19 mouse cellular contexts compared by ENCODE assay signal in genomic region chr10:126121626-126122025, GRCm38 (mm10).
DNase-seq lines count a peak whose midpoint lies in the region; ATAC-seq and TF ChIP-seq lines count a peak whose summit lies in the region.
"Had no signal": no experiment of that assay in that cellular context is flagged by ENCODE, and none has a peak within 500 bp of the region (broad histone marks: within the 10 kb centered on the region; RNA-seq: fewer than 3 reads in every experiment).

No protein-coding gene starts in this region.

- no peak overlapping the region for H3K27ac ChIP-seq in kidney, postnatal 0 days
- H3K27ac ChIP-seq in kidney, adult 2 months (ENCODE audit: insufficient read depth, low read depth, low read length) = no peak overlapping the region
- peak overlapping the region; percentile 57; the same call in 1 of the 2 replicates for H3K27ac ChIP-seq in limb, embryonic 10.5 days
- H3K27ac ChIP-seq in limb, embryonic 12.5 days = peak overlapping the region; percentile 64; the same call in 1 of the 2 replicates
- H3K27ac ChIP-seq: embryonic facial prominence, embryonic 10.5 days; embryonic facial prominence, embryonic 12.5 days; forebrain, embryonic 13.5 days; forebrain, embryonic 15.5 days had no signal

- TF ChIP-seq POLR2A in kidney, adult 2 months (IDR thresholded peaks at IDR 0.05; ENCODE audit: low read depth, low read length) = no peak

- H3K4me2 ChIP-seq in kidney, postnatal 0 days (ENCODE audit: low read length) = no peak overlapping the region
- H3K4me2 ChIP-seq in limb, embryonic 12.5 days = no peak overlapping the region
- H3K4me2 ChIP-seq: embryonic facial prominence, embryonic 12.5 days; forebrain, embryonic 13.5 days; forebrain, embryonic 15.5 days had no signal

- no peaks in the 10 kb centered on the region for H3K36me3 ChIP-seq in kidney, postnatal 0 days (ENCODE audit: insufficient read depth, low read length)
- H3K36me3 ChIP-seq in kidney, adult 2 months (ENCODE audit: control insufficient read depth, insufficient read depth, low read length) = no peaks in the 10 kb centered on the region
- H3K36me3 ChIP-seq in limb, embryonic 10.5 days = no peaks in the 10 kb centered on the region
- no peaks in the 10 kb centered on the region for H3K36me3 ChIP-seq in limb, embryonic 12.5 days
- H3K36me3 ChIP-seq: embryonic facial prominence, embryonic 10.5 days; embryonic facial prominence, embryonic 12.5 days; forebrain, embryonic 15.5 days had no signal

- ATAC-seq in kidney, postnatal 0 days (replicated peaks; ENCODE audit: low FRiP score, low read depth) = no peak
- ATAC-seq in limb, embryonic 12.5 days (ENCODE audit: insufficient number of reproducible peaks, insufficient read depth, low FRiP score, low TSS enrichment, low read depth) = no peak
- ATAC-seq: forebrain, embryonic 13.5 days; forebrain, embryonic 15.5 days had no signal

- H3K9ac ChIP-seq in kidney, postnatal 0 days (ENCODE audit: low read depth, low read length) = no peak overlapping the region
- H3K9ac ChIP-seq in limb, embryonic 12.5 days (replicated peaks) = no peak overlapping the region
- H3K9ac ChIP-seq: embryonic facial prominence, embryonic 12.5 days; forebrain, embryonic 13.5 days; forebrain, embryonic 15.5 days had no signal

- TF ChIP-seq CTCF in kidney, postnatal 0 days (IDR thresholded peaks at IDR 0.05; ENCODE audit: low read depth) = no peak
- no peak for TF ChIP-seq CTCF in kidney, adult 2 months (conservative IDR thresholded peaks at IDR 0.05; ENCODE audit: insufficient read depth, insufficient read length, low read depth, low read length)

- H3K27me3 ChIP-seq in kidney, postnatal 0 days (ENCODE audit: insufficient read depth, low read length) = no peaks in the 10 kb centered on the region
- no peaks in the 10 kb centered on the region for H3K27me3 ChIP-seq in kidney, adult 2 months (replicated peaks; ENCODE audit: control insufficient read depth, insufficient read depth, low read length)
- no peaks in the 10 kb centered on the region for H3K27me3 ChIP-seq in limb, embryonic 10.5 days (ENCODE audit: low read depth, poor library complexity, severe bottlenecking)
- H3K27me3 ChIP-seq in limb, embryonic 12.5 days = no peaks in the 10 kb centered on the region
- H3K27me3 ChIP-seq: embryonic facial prominence, embryonic 12.5 days; forebrain, embryonic 13.5 days; forebrain, embryonic 15.5 days had no signal

- WGBS in kidney, postnatal 0 days = 35% methylated on average over 10 of the region's 10 CpGs
- WGBS in kidney, adult 2 months = 45% methylated on average over 10 of the region's 10 CpGs
- 72% methylated on average over 10 of the region's 10 CpGs for WGBS in limb, embryonic 10.5 days
- 36% methylated on average over 10 of the region's 10 CpGs for WGBS in limb, embryonic 12.5 days

- no peaks in the 10 kb centered on the region for H3K9me3 ChIP-seq in kidney, postnatal 0 days (replicated peaks; ENCODE audit: low read length)
- no peaks in the 10 kb centered on the region for H3K9me3 ChIP-seq in limb, embryonic 10.5 days (replicated peaks)
- no peaks in the 10 kb centered on the region for H3K9me3 ChIP-seq in limb, embryonic 12.5 days
- H3K9me3 ChIP-seq: embryonic facial prominence, embryonic 10.5 days; embryonic facial prominence, embryonic 12.5 days; forebrain, embryonic 13.5 days; forebrain, embryonic 15.5 days had no signal

- peak; percentile 40 for DNase-seq in kidney, postnatal 0 days (ENCODE audit: low spot score)
- DNase-seq in kidney, adult 2 months = no peak
- DNase-seq in limb, embryonic 10.5 days (ENCODE audit: low spot score) = no peak
- no peak for DNase-seq in spleen, postnatal 14 days (ENCODE audit: low spot score in 2 of 2)
- DNase-seq in lung, postnatal 36 days = no peak
- no peak for DNase-seq in adrenal gland, postnatal 14 days
- DNase-seq: adrenal gland, adult 2 months; adrenal gland, postnatal 10 days; adrenal gland, postnatal 36 days; cerebellum, adult 11-12 months; cerebellum, adult 2 months; cerebellum, adult 9-10 months; cerebellum, postnatal 10 days; cerebellum, postnatal 25 days had no signal

- no peak overlapping the region for H3K4me3 ChIP-seq in kidney, postnatal 0 days (replicated peaks; ENCODE audit: low read depth, low read length)
- no peak overlapping the region for H3K4me3 ChIP-seq in kidney, adult 2 months (ENCODE audit: insufficient read depth, low read depth, low read length)
- no peak overlapping the region for H3K4me3 ChIP-seq in limb, embryonic 10.5 days
- no peak overlapping the region for H3K4me3 ChIP-seq in limb, embryonic 12.5 days (replicated peaks)
- H3K4me3 ChIP-seq: embryonic facial prominence, embryonic 10.5 days; embryonic facial prominence, embryonic 12.5 days; forebrain, embryonic 13.5 days; forebrain, embryonic 15.5 days had no signal

- H3K4me1 ChIP-seq in kidney, postnatal 0 days (replicated peaks; ENCODE audit: insufficient read depth, low read length) = no peaks in the 10 kb centered on the region
- no peaks in the 10 kb centered on the region for H3K4me1 ChIP-seq in kidney, adult 2 months (ENCODE audit: control insufficient read depth, insufficient read depth, low read length)
- peaks cover 12% of the 10 kb centered on the region; the same call in 1 of the 2 replicates for H3K4me1 ChIP-seq in limb, embryonic 10.5 days
- peaks cover 6% of the 10 kb centered on the region; the same call in 1 of the 2 replicates for H3K4me1 ChIP-seq in limb, embryonic 12.5 days (replicated peaks)
- H3K4me1 ChIP-seq: embryonic facial prominence, embryonic 10.5 days; embryonic facial prominence, embryonic 12.5 days; forebrain, embryonic 13.5 days; forebrain, embryonic 15.5 days had no signal

Comparison
In these comparisons a context has a peak if more than half of its experiments do, and no peak if none do; other contexts are left out.
1. H3K27ac ChIP-seq: peak in limb, embryonic 10.5 days (single experiment) and limb, embryonic 12.5 days (single experiment); none in kidney, postnatal 0 days (single experiment) and kidney, adult 2 months (single experiment).